Mouse (Mus musculus) thymus, adult 2 months (tissue): Measurements from ENCODE around the gene Prpsap1. TPM values are rescaled to one million over a fixed set of nuclear protein-coding genes. Genes with fewer than 3 reads are reported as not detected.
A peak's percentile ranks its signal among the peaks of the same experiment; 100 is the strongest.

Source experiments
- DNase-seq: peaks from one replicate; pipeline ENCODE4 v3.0.0; 2021
- H3K27ac ChIP-seq: fragments of 200-500 bp; 2 replicates; pipeline ENCODE4 v1.5.1; 2012; ENCODE audit warnings: low read length, control low read depth; ENCODE audit not compliant: control insufficient read depth, insufficient read depth
- H3K27me3 ChIP-seq: fragments of 200-500 bp; 2 replicates; pipeline ENCODE4 v1.6.1; 2012; ENCODE audit warnings: mild to moderate bottlenecking, low read length, moderate library complexity, mixed read lengths; ENCODE audit not compliant: control insufficient read depth, insufficient read depth
- H3K36me3 ChIP-seq: fragments of 200-500 bp; 2 replicates; pipeline ENCODE4 v1.6.1; 2012; ENCODE audit warnings: mild to moderate bottlenecking, low read length, moderate library complexity; ENCODE audit not compliant: control insufficient read depth, insufficient read depth
- H3K4me1 ChIP-seq: fragments of 200-500 bp; replicated peaks from 2 replicates; pipeline ENCODE4 v1.6.1; 2012; ENCODE audit warnings: low read length; ENCODE audit not compliant: control insufficient read depth, insufficient read depth
- H3K4me3 ChIP-seq: fragments of 200-500 bp; 2 replicates; pipeline ENCODE4 v1.5.1; 2012; ENCODE audit warnings: mild to moderate bottlenecking, low read length, control low read depth, moderate library complexity; ENCODE audit not compliant: control insufficient read depth, insufficient read depth
- CTCF ChIP-seq: fragments of 200-500 bp; IDR thresholded peaks from 2 replicates; pipeline ENCODE4 v1.5.1; 2012; ENCODE audit warnings: mild to moderate bottlenecking, control low read depth, low read length, moderate library complexity, borderline replicate concordance; ENCODE audit not compliant: control insufficient read depth, poor library complexity, insufficient read depth; ENCODE audit errors: extremely low read depth
- POLR2A ChIP-seq: fragments of 200-500 bp; IDR thresholded peaks from 2 replicates; pipeline ENCODE4 v1.6.1; 2012; ENCODE audit warnings: mild to moderate bottlenecking, low read length, control low read depth, moderate library complexity; ENCODE audit not compliant: control insufficient read depth, poor library complexity, insufficient read depth; ENCODE audit errors: extremely low read depth
- WGBS: fragments of 180-500 bp; shearing (Covaris S2); methylation state at CpG from one replicate; pipeline ENCODE4 v1.1.7; 2018; 5-methylcytosine and 5-hydroxymethylcytosine counted together
- polyA plus RNA-seq: library from polyadenylated mRNA; depleted of rRNA; stranded (reverse); fragments of >200 nt; gene quantifications from 2 replicates; pipeline ENCODE4 v1.2.3, GENCODE M21; 2012

Gene Prpsap1
- polyA plus RNA-seq, 1 experiment, result 86.0 TPM

GRCm38 (mm10) chr11:116435992-116436724 is 57.8 kb downstream of the Prpsap1 start:
- H3K36me3 ChIP-seq, result peaks cover 7% of the 10 kb centered on the region; the same call in 1 of the 2 replicates
- WGBS, result 50% methylated on average over 5 of the region's 5 CpGs
- no peak for DNase-seq
- H3K4me3 ChIP-seq, result no peak overlapping the region
- no peak overlapping the region for H3K27ac ChIP-seq
- H3K27me3 ChIP-seq, result no peaks in the 10 kb centered on the region
- H3K4me1 ChIP-seq, result peaks cover 39% of the 10 kb centered on the region
- TF ChIP-seq CTCF (no peak), POLR2A (no peak)

GRCm38 (mm10) chr11:116434967-116435752 is 58.8 kb downstream of the Prpsap1 start:
- 46% methylated on average over 12 of the region's 12 CpGs for WGBS

GRCm38 (mm10) chr11:116434287-116434966 is 59.6 kb downstream of the Prpsap1 start:
- Histone ChIP-seq H3K36me3 (peaks cover 7% of the 10 kb centered on the region; the same call in 1 of the 2 replicates), H3K27ac (peak overlapping the region; percentile 65), H3K4me3 (peak overlapping the region; percentile 71), H3K27me3 (no peaks in the 10 kb centered on the region), H3K4me1 (peaks cover 33% of the 10 kb centered on the region)
- under 1% methylated on average over 50 of the region's 67 CpGs for WGBS
- peak; percentile 66 for DNase-seq
- TF ChIP-seq POLR2A, result no peak; the same call in 1 of the 2 replicates
- TF ChIP-seq CTCF, result no peak

More at GRCm38 (mm10) chr11:116434967-116435752, 58.8 kb downstream of the Prpsap1 start:
- Histone ChIP-seq H3K27me3 (no peaks in the 10 kb centered on the region), H3K27ac (peak overlapping the region; percentile 65), H3K4me1 (peaks cover 38% of the 10 kb centered on the region), H3K36me3 (peaks cover 7% of the 10 kb centered on the region; the same call in 1 of the 2 replicates), H3K4me3 (peak overlapping the region; percentile 71)
- DNase-seq, result no peak
- TF ChIP-seq POLR2A, result 0 out of 2 replicates have a peak, but pooled peaks have one; percentile 45
- no peak for TF ChIP-seq CTCF

GRCm38 (mm10) chr11:116433356-116434286 is 60.4 kb downstream of the Prpsap1 start, which contains the start of gene Ubald2:
Gene Ubald2 (plus strand): TSS chr11:116434094.
- peaks cover 7% of the 10 kb centered on the region; the same call in 1 of the 2 replicates for H3K36me3 ChIP-seq
- peaks cover 34% of the 10 kb centered on the region for H3K4me1 ChIP-seq
- H3K4me3 ChIP-seq, result peak within 1 kb of the TSS; percentile 71
- DNase-seq, result peak; percentile 99
- H3K27me3 ChIP-seq, result no peaks in the 10 kb centered on the region
- peak within 1 kb of the TSS; percentile 65 for H3K27ac ChIP-seq
- WGBS, result 3% methylated on average over 66 of the region's 66 CpGs
- peak; percentile 71; the same call in 1 of the 2 replicates for TF ChIP-seq POLR2A
- TF ChIP-seq CTCF, result peak; percentile 65

GRCm38 (mm10) chr11:116432593-116433355 is 61.2 kb downstream of the Prpsap1 start:
- Histone ChIP-seq H3K27ac (no peak overlapping the region), H3K4me3 (no peak overlapping the region), H3K27me3 (no peaks in the 10 kb centered on the region), H3K36me3 (peaks cover 7% of the 10 kb centered on the region; the same call in 1 of the 2 replicates), H3K4me1 (peaks cover 34% of the 10 kb centered on the region)
- no peak for DNase-seq
- WGBS, result 71% methylated on average over 8 of the region's 8 CpGs
- TF ChIP-seq CTCF (no peak), POLR2A (no peak)
